Mouse (Mus musculus) CH12.LX (cell line): ENCODE results near the gene Cox17. TPM values are rescaled to one million over a fixed set of nuclear protein-coding genes. Genes with fewer than 3 reads are reported as not detected.

Source experiments
- DNase-seq: peaks from one replicate; pipeline ENCODE4 v3.0.0-alpha.2; 2013; ENCODE audit errors: extremely low read depth
- H3K27ac ChIP-seq: 2 replicates; pipeline ENCODE4 v1.5.1; 2012; ENCODE audit warnings: low read depth, mild to moderate bottlenecking, control low read depth, moderate library complexity; ENCODE audit not compliant: insufficient read depth
- H3K27me3 ChIP-seq: replicated peaks from 2 replicates; pipeline ENCODE3; 2012; ENCODE audit warnings: inconsistent platforms
- H3K36me3 ChIP-seq, 2 experiments: replicated peaks in 1 of 2; 2 replicates each; pipeline versions ENCODE3 to v1.6.1; 2012; ENCODE audit warnings: inconsistent platforms in 1 of 2, low read length in 1 of 2, mild to moderate bottlenecking in 1 of 2, mixed read lengths in 1 of 2, moderate library complexity in 1 of 2; ENCODE audit not compliant: control insufficient read depth in 1 of 2, insufficient read depth in 1 of 2
- H3K4me1 ChIP-seq, 2 experiments: 2 replicates each; pipeline ENCODE4 v1.6.1; 2012; ENCODE audit warnings: inconsistent platforms in 1 of 2, moderate library complexity in 1 of 2; ENCODE audit not compliant: insufficient read depth in 2 of 2, control insufficient read depth in 1 of 2
- H3K4me2 ChIP-seq: 2 replicates; pipeline ENCODE4 v1.6.1; 2012; ENCODE audit warnings: low read depth, mild to moderate bottlenecking, control low read depth; ENCODE audit not compliant: poor library complexity, insufficient read depth, severe bottlenecking
- H3K4me3 ChIP-seq, 3 experiments: fragments of 150-350 bp in 1 of 3; sonication (generic) in 1 of 3; replicated peaks in 1 of 3; 2 replicates each; pipeline versions ENCODE3 to v1.5.1; 2011 to 2012; ENCODE audit warnings: low read depth in 2 of 3, low read length in 2 of 3, mild to moderate bottlenecking in 2 of 3, moderate library complexity in 2 of 3, control low read depth in 1 of 3, improper control_type of control experiment in 1 of 3, inconsistent platforms in 1 of 3, mixed read lengths in 1 of 3; ENCODE audit not compliant: poor library complexity in 1 of 3
- H3K79me2 ChIP-seq: replicated peaks from 2 replicates; pipeline ENCODE4 v1.6.1; 2012; ENCODE audit warnings: mild to moderate bottlenecking, moderate library complexity; ENCODE audit not compliant: control insufficient read depth, poor library complexity, insufficient read depth, severe bottlenecking; ENCODE audit errors: extremely low read depth
- H3K9ac ChIP-seq: 2 replicates; pipeline ENCODE4 v1.6.1; 2012; ENCODE audit warnings: low read depth, mild to moderate bottlenecking, control low read depth, moderate library complexity; ENCODE audit not compliant: insufficient read depth
- H3K9me3 ChIP-seq: replicated peaks from 2 replicates; pipeline ENCODE3; 2012; ENCODE audit warnings: low read length, inconsistent platforms, mixed read lengths
- BHLHE40 ChIP-seq: IDR thresholded peaks from 2 replicates; pipeline ENCODE4 v1.6.1; 2011; ENCODE audit warnings: mild to moderate bottlenecking, low read depth, low read length, improper control_type of control experiment
- CHD1 ChIP-seq: IDR thresholded peaks from 2 replicates; pipeline ENCODE4 v1.6.1; 2012; ENCODE audit warnings: low read depth, low read length, improper control_type of control experiment, inconsistent platforms
- CHD2 ChIP-seq: IDR thresholded peaks from 2 replicates; pipeline ENCODE4 v1.6.1; 2011; ENCODE audit warnings: low read length, improper control_type of control experiment
- CTCF ChIP-seq, 2 experiments: IDR thresholded peaks in 1 of 2; conservative IDR thresholded peaks in 1 of 2; 2 replicates each; pipeline ENCODE4 v1.5.1; 2011 to 2012; ENCODE audit warnings: low read depth in 2 of 2, low read length in 2 of 2, improper control_type of control experiment in 1 of 2, inconsistent platforms in 1 of 2, mild to moderate bottlenecking in 1 of 2, moderate library complexity in 1 of 2
- E2F4 ChIP-seq: IDR thresholded peaks from 2 replicates; pipeline ENCODE4 v1.6.1; 2011; ENCODE audit warnings: low read depth, low read length, improper control_type of control experiment; ENCODE audit not compliant: insufficient replicate concordance
- ELF1 ChIP-seq: IDR thresholded peaks from 2 replicates; pipeline ENCODE4 v1.6.1; 2014; ENCODE audit warnings: low read depth, mild to moderate bottlenecking, inconsistent platforms, low read length, improper control_type of control experiment
- ETS1 ChIP-seq: conservative IDR thresholded peaks from 2 replicates; pipeline ENCODE4 v1.6.1; 2012; ENCODE audit warnings: low read depth, mild to moderate bottlenecking, inconsistent platforms, low read length, improper control_type of control experiment, moderate library complexity
- HCFC1 ChIP-seq: IDR thresholded peaks from 2 replicates; pipeline ENCODE4 v1.6.1; 2012; ENCODE audit warnings: low read depth, mild to moderate bottlenecking, inconsistent platforms, low read length, improper control_type of control experiment
- IRF4 ChIP-seq: IDR thresholded peaks from 2 replicates; pipeline ENCODE4 v1.6.1; 2014; ENCODE audit warnings: low read depth, mild to moderate bottlenecking, inconsistent platforms, low read length, improper control_type of control experiment
- JUN ChIP-seq: IDR thresholded peaks from 2 replicates; pipeline ENCODE4 v1.6.1; 2011; ENCODE audit warnings: low read depth, mild to moderate bottlenecking, low read length, improper control_type of control experiment, moderate library complexity; ENCODE audit not compliant: insufficient read depth
- MAFK ChIP-seq: IDR thresholded peaks from 2 replicates; pipeline ENCODE4 v1.6.1; 2011; ENCODE audit warnings: low read length, improper control_type of control experiment; ENCODE audit not compliant: insufficient replicate concordance
- MAX ChIP-seq: IDR thresholded peaks from 2 replicates; pipeline ENCODE4 v1.6.1; 2011; ENCODE audit warnings: low read length, improper control_type of control experiment
- MAZ ChIP-seq: IDR thresholded peaks from 2 replicates; pipeline ENCODE4 v1.6.1; 2012; ENCODE audit warnings: low read depth, mild to moderate bottlenecking, inconsistent platforms, low read length, improper control_type of control experiment, moderate library complexity
- MEF2A ChIP-seq: IDR thresholded peaks from 2 replicates; pipeline ENCODE4 v1.6.1; 2014; ENCODE audit warnings: low read depth, mild to moderate bottlenecking, inconsistent platforms, low read length, improper control_type of control experiment, borderline replicate concordance
- MXI1 ChIP-seq: IDR thresholded peaks from 2 replicates; pipeline ENCODE4 v1.6.1; 2011; ENCODE audit warnings: mild to moderate bottlenecking, low read depth, low read length, improper control_type of control experiment
- NELFE ChIP-seq: IDR thresholded peaks from 2 replicates; pipeline ENCODE4 v1.6.1; 2011; ENCODE audit warnings: low read depth, low read length, improper control_type of control experiment
- NRF1 ChIP-seq: IDR thresholded peaks from 2 replicates; pipeline ENCODE4 v1.6.1; 2014; ENCODE audit warnings: low read depth, mild to moderate bottlenecking, inconsistent platforms, low read length, improper control_type of control experiment, moderate library complexity
- PAX5 ChIP-seq: IDR thresholded peaks from 2 replicates; pipeline ENCODE4 v1.6.1; 2012; ENCODE audit warnings: low read length, inconsistent platforms, mixed read lengths
- POLR2A ChIP-seq: IDR thresholded peaks from 2 replicates; pipeline ENCODE4 v1.6.1; 2011; ENCODE audit warnings: low read depth, mild to moderate bottlenecking, improper control_type of control experiment, low read length
- RAD21 ChIP-seq: IDR thresholded peaks from 2 replicates; pipeline ENCODE4 v1.6.1; 2011; ENCODE audit warnings: low read depth, mild to moderate bottlenecking, low read length, improper control_type of control experiment, moderate library complexity
- RCOR1 ChIP-seq: conservative IDR thresholded peaks from 2 replicates; pipeline ENCODE4 v1.6.1; 2012; ENCODE audit warnings: low read depth, mild to moderate bottlenecking, inconsistent platforms, low read length, improper control_type of control experiment
- SIN3A ChIP-seq: IDR thresholded peaks from 2 replicates; pipeline ENCODE4 v1.6.1; 2012; ENCODE audit warnings: low read length, improper control_type of control experiment, inconsistent platforms
- SMC3 ChIP-seq: IDR thresholded peaks from 2 replicates; pipeline ENCODE4 v1.6.1; 2011; ENCODE audit warnings: low read depth, low read length, improper control_type of control experiment
- TCF12 ChIP-seq: IDR thresholded peaks from 2 replicates; pipeline ENCODE4 v1.6.1; 2014; ENCODE audit warnings: low read depth, mild to moderate bottlenecking, inconsistent platforms, low read length, improper control_type of control experiment
- UBTF ChIP-seq: IDR thresholded peaks from 2 replicates; pipeline ENCODE4 v1.6.1; 2012; ENCODE audit warnings: low read depth, mild to moderate bottlenecking, inconsistent platforms, low read length, improper control_type of control experiment, moderate library complexity
- USF1 ChIP-seq: IDR thresholded peaks from 2 replicates; pipeline ENCODE4 v1.6.1; 2014; ENCODE audit warnings: low read depth, mild to moderate bottlenecking, inconsistent platforms, low read length, improper control_type of control experiment
- ZKSCAN1 ChIP-seq: IDR thresholded peaks from 2 replicates; pipeline ENCODE4 v1.6.1; 2012; ENCODE audit warnings: low read depth, inconsistent platforms, low read length, improper control_type of control experiment, borderline replicate concordance
- ZMIZ1 ChIP-seq: IDR thresholded peaks from 2 replicates; pipeline ENCODE4 v1.6.1; 2012; ENCODE audit warnings: low read depth, mild to moderate bottlenecking, inconsistent platforms, low read length, improper control_type of control experiment
- ZNF384 ChIP-seq: IDR thresholded peaks from 2 replicates; pipeline ENCODE4 v1.6.1; 2012; ENCODE audit warnings: low read depth, low read length, improper control_type of control experiment, inconsistent platforms
- dilution Hi-C: fragments of 300-500 bp; cut with MboI; formaldehyde crosslinking; loops from 2 replicates; pipeline ENCODE4 v1.14.3; 2020; ENCODE audit warnings: low sequenced_read_pairs; ENCODE audit not compliant: extremely low pct_unique_long_range_greater_than_20kb, extremely low pct_ligation_motif_present
- in situ Hi-C: fragments of 300-500 bp; cut with MboI; formaldehyde crosslinking; loops from 3 replicates; pipeline ENCODE4 v1.14.3; 2019; ENCODE audit warnings: low sequenced_read_pairs, low pct_ligation_motif_present, low pct_unique_long_range_greater_than_20kb, mixed read lengths
- polyA plus RNA-seq: library from polyadenylated mRNA; unstranded; fragments of >175 nt; gene quantifications from 2 replicates; pipeline ENCODE4 v1.2.1, GENCODE M21; 2012; ENCODE audit warnings: low read depth; ENCODE audit not compliant: insufficient read length
- total RNA-seq, 2 experiments: library from RNA; depleted of rRNA; stranded (reverse); fragments of 300-350 nt in 1 of 2; fragments of >200 nt in 1 of 2; gene quantifications; 2 replicates each; pipeline ENCODE4 v1.2.3; 2012 to 2014

Gene Cox17
- total and polyA plus RNA-seq, 3 experiments, result 410 to 706 (median 622) TPM

- Histone ChIP-seq H3K79me2 (no peaks in the 10 kb centered on the region), H3K27me3 (no peaks in the 10 kb centered on the region), H3K36me3 (peaks cover 0 to 2% of the 10 kb centered on the region in 2 experiments), H3K4me1 (peaks cover 62 to 63% of the 10 kb centered on the region in 2 experiments), H3K9me3 (no peaks in the 10 kb centered on the region), H3K27ac (no peak overlapping the region), H3K4me2 (no peak overlapping the region), H3K4me3 (no peak overlapping the region), H3K9ac (no peak overlapping the region)
- DNase-seq, result no peak
- dilution Hi-C loops (no loop called here), in situ Hi-C loops (no loop called here)
- TF ChIP-seq NRF1, result no peak
- no peak for TF ChIP-seq RCOR1
- no peak for TF ChIP-seq CTCF (conservative IDR thresholded peaks at IDR 0.05 in 1 of 2, IDR thresholded peaks at IDR 0.05 in 1 of 2; ENCODE audit: low read depth in 2 of 2, low read length in 2 of 2)
- TF ChIP-seq ZKSCAN1, result no peak
- TF ChIP-seq JUN, result no peak
- no peak for TF ChIP-seq ETS1
- no peak for TF ChIP-seq UBTF
- TF ChIP-seq SIN3A, result no peak
- TF ChIP-seq TCF12, result no peak
- TF ChIP-seq ZMIZ1, result no peak
- TF ChIP-seq RAD21, result no peak
- TF ChIP-seq BHLHE40, result no peak
- no peak for TF ChIP-seq PAX5
- TF ChIP-seq MAFK, result no peak
- no peak for TF ChIP-seq NELFE
These were observed 24.0 kb downstream of the Cox17 start for GRCm38 (mm10) chr16:38370633-38371374.

GRCm38 (mm10) chr16:38371705-38372296, 25.0 kb downstream of the Cox17 start:
- peaks cover 63 to 66% of the 10 kb centered on the region in 2 experiments for H3K4me1 ChIP-seq
- no peak for DNase-seq
- no peak for TF ChIP-seq ZMIZ1
- TF ChIP-seq ZNF384, result no peak
- TF ChIP-seq MXI1, result no peak
- peak; percentile 91 for TF ChIP-seq TCF12
- TF ChIP-seq MAZ, result 0 out of 2 replicates have a peak, but pooled peaks have one; percentile 22
- TF ChIP-seq CHD2, result peak; percentile 85
- no peak for TF ChIP-seq E2F4
- no peak for TF ChIP-seq RAD21
- peak; percentile 44; the same call in 1 of the 2 replicates for TF ChIP-seq MAX
- TF ChIP-seq HCFC1, result no peak
- TF ChIP-seq PAX5, result no peak
- peak; percentile 45; the same call in 1 of the 2 replicates for TF ChIP-seq POLR2A
- TF ChIP-seq BHLHE40, result peak; percentile 71
- no peak for TF ChIP-seq CHD1
- TF ChIP-seq ETS1, result peak; percentile 89
- TF ChIP-seq UBTF, result no peak
- peak; percentile 92 for TF ChIP-seq IRF4
- peak; percentile 75 for TF ChIP-seq MEF2A
- TF ChIP-seq ELF1, result no peak
- TF ChIP-seq ZKSCAN1, result no peak
- TF ChIP-seq USF1, result no peak
- no peak for TF ChIP-seq CTCF (conservative IDR thresholded peaks at IDR 0.05 in 1 of 2, IDR thresholded peaks at IDR 0.05 in 1 of 2; ENCODE audit: low read depth in 2 of 2, low read length in 2 of 2)
- no peak; the same call in 1 of the 2 replicates for TF ChIP-seq SMC3

More at GRCm38 (mm10) chr16:38371705-38372296, 25.0 kb downstream of the Cox17 start:
- Histone ChIP-seq H3K9me3 (no peaks in the 10 kb centered on the region), H3K79me2 (no peaks in the 10 kb centered on the region), H3K4me2 (peak overlapping the region; percentile 18), H3K4me3 (no peak overlapping the region), H3K36me3 (peaks cover 0 to 2% of the 10 kb centered on the region in 2 experiments), H3K27me3 (no peaks in the 10 kb centered on the region), H3K27ac (peak overlapping the region; percentile 60), H3K9ac (peak overlapping the region; percentile 15)
- in situ Hi-C loops (no loop called here), dilution Hi-C loops (no loop called here)
